Mouse (Mus musculus): ENCODE results near the gene Kcnmb2. TPM values are rescaled to one million over a fixed set of nuclear protein-coding genes. Genes with fewer than 3 reads are reported as not detected.

The Kcnmb2 gene
- polyA plus RNA-seq, 1 experiment from 2014 or later, result 0.42 TPM

GRCm38 (mm10) chr3:32063312-32063711 lies 161.0 kb downstream of the Kcnmb2 start:
- Histone ChIP-seq H3K27ac (ENCODE audit: low read depth, low read length) (no peak overlapping the region), H3K4me2 (no peak overlapping the region), H3K4me3 (ENCODE audit: low read depth, low read length) (no peak overlapping the region), H3K36me3 (ENCODE audit: control insufficient read depth, insufficient read depth, low read length) (no peaks in the 10 kb centered on the region), H3K27me3 (ENCODE audit: control insufficient read depth, insufficient read depth, low read length) (no peaks in the 10 kb centered on the region), H3K9me3 (replicated peaks; ENCODE audit: control insufficient read depth, low read length) (no peaks in the 10 kb centered on the region), H3K4me1 (ENCODE audit: control insufficient read depth, insufficient read depth, low read length) (peaks cover 6% of the 10 kb centered on the region; the same call in 1 of the 2 replicates), H3K9ac (ENCODE audit: low read depth, low read length) (no peak overlapping the region)
- 81% methylated on average over 3 of the region's 3 CpGs for WGBS (ENCODE audit: insufficient replicate concordance)
- no peak for ATAC-seq (replicated peaks; ENCODE audit: insufficient number of reproducible peaks, low FRiP score, low TSS enrichment)

DNA sequence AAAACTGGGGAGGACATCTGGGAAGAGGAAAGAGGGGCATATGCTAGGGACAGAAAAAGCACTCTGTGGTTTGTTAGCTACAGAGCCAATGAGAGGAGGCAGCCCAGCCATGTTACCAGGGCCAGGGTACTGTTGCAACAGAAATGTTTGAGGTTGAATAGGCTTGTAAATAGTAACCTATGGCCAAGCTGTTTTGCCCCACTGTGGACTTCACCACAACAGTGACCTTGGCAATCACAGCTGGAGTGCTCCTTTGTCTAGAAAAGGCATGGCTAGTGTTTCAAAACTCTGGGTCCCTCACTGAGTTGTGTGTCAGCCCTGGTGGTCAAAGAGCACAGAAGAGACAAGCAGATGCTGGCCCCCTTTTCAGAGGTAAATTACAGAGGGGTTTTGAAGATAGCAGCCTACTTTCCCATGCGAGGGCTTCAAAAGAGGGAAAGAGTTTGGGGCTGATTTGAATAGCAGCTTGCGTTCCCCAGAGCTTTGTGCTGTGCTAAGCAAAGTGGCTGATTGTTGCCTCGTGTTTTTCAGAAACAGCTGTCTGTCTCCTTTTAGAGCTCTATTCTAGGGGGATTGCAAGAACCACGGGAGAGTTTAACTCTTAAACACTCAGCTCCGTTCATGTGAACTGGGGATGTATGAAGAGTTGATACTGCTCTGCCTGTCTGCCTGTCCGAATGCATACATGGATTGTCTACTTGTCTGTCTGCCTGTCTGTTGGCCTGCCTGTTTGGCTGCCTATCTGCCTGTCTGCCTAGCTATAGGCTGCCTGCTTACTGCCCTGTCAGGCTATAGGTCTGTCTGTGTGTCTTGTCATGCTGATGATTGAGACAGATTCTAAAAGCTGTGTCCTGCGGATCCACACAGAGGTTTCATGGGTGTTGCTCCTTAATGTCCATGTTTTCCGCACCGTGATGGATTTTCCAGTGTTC lies 165.0 kb downstream of the Kcnmb2 start:
- Histone ChIP-seq H3K9me3 (replicated peaks; ENCODE audit: control insufficient read depth, low read length) (no peaks in the 10 kb centered on the region), H3K4me3 (ENCODE audit: low read depth, low read length) (no peak overlapping the region), H3K36me3 (ENCODE audit: control insufficient read depth, insufficient read depth, low read length) (no peaks in the 10 kb centered on the region), H3K27ac (ENCODE audit: low read depth, low read length) (no peak overlapping the region), H3K4me2 (no peak overlapping the region), H3K4me1 (ENCODE audit: control insufficient read depth, insufficient read depth, low read length) (no peaks in the 10 kb centered on the region), H3K9ac (ENCODE audit: low read depth, low read length) (no peak overlapping the region), H3K27me3 (ENCODE audit: control insufficient read depth, insufficient read depth, low read length) (no peaks in the 10 kb centered on the region)
- no peak for ATAC-seq (replicated peaks; ENCODE audit: insufficient number of reproducible peaks, low FRiP score, low TSS enrichment)
- 53% methylated on average over 9 of the region's 9 CpGs for WGBS (ENCODE audit: insufficient replicate concordance)

DNA sequence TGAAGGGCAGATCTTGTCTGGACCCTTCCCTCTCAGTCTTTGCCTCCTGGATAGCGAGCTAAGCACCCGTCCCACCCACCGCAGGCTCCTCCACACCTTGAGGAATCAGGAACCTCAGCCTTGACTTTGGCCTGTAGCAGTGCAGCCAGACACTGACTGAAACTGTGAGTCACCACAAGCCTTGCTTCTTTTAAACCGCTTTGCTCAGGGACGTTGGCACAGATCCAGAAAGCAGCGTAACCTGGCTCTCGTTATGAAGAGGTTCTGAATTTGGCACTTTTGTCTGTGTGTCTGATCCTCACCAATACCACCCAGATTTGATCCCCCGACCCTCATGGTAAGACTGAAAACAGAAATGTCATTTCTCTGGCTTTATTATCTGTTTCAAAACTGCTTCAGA lies 171.6 kb downstream of the Kcnmb2 start:
- Histone ChIP-seq H3K9ac (ENCODE audit: low read depth, low read length) (no peak overlapping the region), H3K36me3 (ENCODE audit: control insufficient read depth, insufficient read depth, low read length) (no peaks in the 10 kb centered on the region), H3K4me2 (no peak overlapping the region), H3K4me1 (ENCODE audit: control insufficient read depth, insufficient read depth, low read length) (no peaks in the 10 kb centered on the region), H3K9me3 (replicated peaks; ENCODE audit: control insufficient read depth, low read length) (no peaks in the 10 kb centered on the region), H3K27ac (ENCODE audit: low read depth, low read length) (no peak overlapping the region), H3K27me3 (ENCODE audit: control insufficient read depth, insufficient read depth, low read length) (no peaks in the 10 kb centered on the region), H3K4me3 (ENCODE audit: low read depth, low read length) (no peak overlapping the region)
- WGBS (ENCODE audit: insufficient replicate concordance), result 60% methylated on average over 8 of the region's 8 CpGs
- ATAC-seq (replicated peaks; ENCODE audit: insufficient number of reproducible peaks, low FRiP score, low TSS enrichment), result no peak

DNA sequence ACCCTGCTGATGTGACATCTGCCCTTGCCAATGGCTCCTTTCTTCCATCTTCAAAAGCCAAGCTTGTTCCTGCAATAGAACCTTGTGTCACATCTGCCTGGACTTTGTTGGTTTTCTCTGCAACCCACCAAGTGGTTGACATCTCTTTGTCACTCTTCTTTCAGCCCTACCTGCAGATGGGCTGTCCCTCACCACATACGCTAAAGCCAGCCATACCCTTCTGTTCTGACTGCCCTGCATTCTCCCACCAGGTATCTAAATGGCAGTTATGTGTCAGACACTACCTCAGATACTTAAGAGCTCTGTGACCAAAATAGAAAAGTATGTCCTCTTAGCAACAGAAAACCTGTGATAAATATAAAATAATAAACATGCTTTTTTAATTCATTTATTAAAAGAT lies 186.5 kb downstream of the Kcnmb2 start:
- no peaks in the 10 kb centered on the region for H3K27me3 ChIP-seq (ENCODE audit: control insufficient read depth, insufficient read depth, low read length)
- no peak overlapping the region for H3K9ac ChIP-seq (ENCODE audit: low read depth, low read length)
- H3K36me3 ChIP-seq (ENCODE audit: control insufficient read depth, insufficient read depth, low read length), result no peaks in the 10 kb centered on the region
- no peak for ATAC-seq (replicated peaks; ENCODE audit: insufficient number of reproducible peaks, low FRiP score, low TSS enrichment)
- H3K4me2 ChIP-seq, result no peak overlapping the region
- 79% methylated on average over 1 of the region's 1 CpGs for WGBS (ENCODE audit: insufficient replicate concordance)
- H3K4me1 ChIP-seq (ENCODE audit: control insufficient read depth, insufficient read depth, low read length), result no peaks in the 10 kb centered on the region
- H3K27ac ChIP-seq (ENCODE audit: low read depth, low read length), result no peak overlapping the region
- no peak overlapping the region for H3K4me3 ChIP-seq (ENCODE audit: low read depth, low read length)
- no peaks in the 10 kb centered on the region for H3K9me3 ChIP-seq (replicated peaks; ENCODE audit: control insufficient read depth, low read length)

GRCm38 (mm10) chr3:32101391-32101790 lies 199.1 kb downstream of the Kcnmb2 start:
- H3K4me2 ChIP-seq, result no peak overlapping the region
- no peaks in the 10 kb centered on the region for H3K36me3 ChIP-seq (ENCODE audit: control insufficient read depth, insufficient read depth, low read length)
- H3K9me3 ChIP-seq (replicated peaks; ENCODE audit: control insufficient read depth, low read length), result no peaks in the 10 kb centered on the region
- H3K27me3 ChIP-seq (ENCODE audit: control insufficient read depth, insufficient read depth, low read length), result no peaks in the 10 kb centered on the region
- H3K9ac ChIP-seq (ENCODE audit: low read depth, low read length), result no peak overlapping the region
- 83% methylated on average over 10 of the region's 10 CpGs for WGBS (ENCODE audit: insufficient replicate concordance)
- H3K4me3 ChIP-seq (ENCODE audit: low read depth, low read length), result no peak overlapping the region
- no peak overlapping the region for H3K27ac ChIP-seq (ENCODE audit: low read depth, low read length)
- no peaks in the 10 kb centered on the region for H3K4me1 ChIP-seq (ENCODE audit: control insufficient read depth, insufficient read depth, low read length)
- ATAC-seq (replicated peaks; ENCODE audit: insufficient number of reproducible peaks, low FRiP score, low TSS enrichment), result no peak

DNA sequence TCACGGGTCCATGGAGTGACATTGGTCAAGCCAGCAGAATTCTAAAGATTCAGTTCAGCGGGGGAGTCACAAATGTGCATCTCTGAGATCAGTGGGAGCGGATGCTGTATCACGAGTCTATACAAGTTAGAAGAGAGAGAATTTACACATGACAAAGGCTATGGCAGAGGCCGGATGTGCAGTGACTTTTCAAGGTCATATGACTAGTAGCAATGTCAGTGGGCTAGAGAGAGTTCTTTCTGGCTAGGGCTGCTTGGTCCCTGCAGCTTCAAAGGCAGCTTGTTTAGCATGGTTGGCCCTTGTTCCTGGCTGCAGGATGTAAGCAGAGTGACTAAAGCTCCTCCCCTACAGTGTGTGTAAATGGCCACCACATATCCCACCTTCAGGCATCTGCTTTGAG lies 217.5 kb downstream of the Kcnmb2 start:
- no peaks in the 10 kb centered on the region for H3K27me3 ChIP-seq (ENCODE audit: control insufficient read depth, insufficient read depth, low read length)
- H3K9ac ChIP-seq (ENCODE audit: low read depth, low read length), result no peak overlapping the region
- H3K27ac ChIP-seq (ENCODE audit: low read depth, low read length), result no peak overlapping the region
- H3K4me3 ChIP-seq (ENCODE audit: low read depth, low read length), result no peak overlapping the region
- WGBS (ENCODE audit: insufficient replicate concordance), result 79% methylated on average over 5 of the region's 5 CpGs
- no peaks in the 10 kb centered on the region for H3K4me1 ChIP-seq (ENCODE audit: control insufficient read depth, insufficient read depth, low read length)
- no peaks in the 10 kb centered on the region for H3K9me3 ChIP-seq (replicated peaks; ENCODE audit: control insufficient read depth, low read length)
- no peaks in the 10 kb centered on the region for H3K36me3 ChIP-seq (ENCODE audit: control insufficient read depth, insufficient read depth, low read length)
- no peak overlapping the region for H3K4me2 ChIP-seq
- no peak for ATAC-seq (replicated peaks; ENCODE audit: insufficient number of reproducible peaks, low FRiP score, low TSS enrichment)

- H3K4me2 ChIP-seq, result no peak overlapping the region
- H3K27ac ChIP-seq (ENCODE audit: low read depth, low read length), result no peak overlapping the region
- no peaks in the 10 kb centered on the region for H3K4me1 ChIP-seq (ENCODE audit: control insufficient read depth, insufficient read depth, low read length)
- H3K9ac ChIP-seq (ENCODE audit: low read depth, low read length), result no peak overlapping the region
- ATAC-seq (replicated peaks; ENCODE audit: insufficient number of reproducible peaks, low FRiP score, low TSS enrichment), result no peak
- no peaks in the 10 kb centered on the region for H3K9me3 ChIP-seq (replicated peaks; ENCODE audit: control insufficient read depth, low read length)
- H3K36me3 ChIP-seq (ENCODE audit: control insufficient read depth, insufficient read depth, low read length), result no peaks in the 10 kb centered on the region
- no peaks in the 10 kb centered on the region for H3K27me3 ChIP-seq (ENCODE audit: control insufficient read depth, insufficient read depth, low read length)
- H3K4me3 ChIP-seq (ENCODE audit: low read depth, low read length), result no peak overlapping the region
- WGBS (ENCODE audit: insufficient replicate concordance), result 66% methylated on average over 3 of the region's 3 CpGs
These were observed 219.4 kb downstream of the Kcnmb2 start for GRCm38 (mm10) chr3:32121731-32122130.

GRCm38 (mm10) chr3:32125431-32125830 lies 223.1 kb downstream of the Kcnmb2 start:
- H3K4me3 ChIP-seq (ENCODE audit: low read depth, low read length), result no peak overlapping the region
- no peak overlapping the region for H3K27ac ChIP-seq (ENCODE audit: low read depth, low read length)
- ATAC-seq (replicated peaks; ENCODE audit: insufficient number of reproducible peaks, low FRiP score, low TSS enrichment), result no peak
- H3K36me3 ChIP-seq (ENCODE audit: control insufficient read depth, insufficient read depth, low read length), result no peaks in the 10 kb centered on the region
- H3K27me3 ChIP-seq (ENCODE audit: control insufficient read depth, insufficient read depth, low read length), result no peaks in the 10 kb centered on the region
- no peaks in the 10 kb centered on the region for H3K9me3 ChIP-seq (replicated peaks; ENCODE audit: control insufficient read depth, low read length)
- no peak overlapping the region for H3K9ac ChIP-seq (ENCODE audit: low read depth, low read length)
- 61% methylated on average over 4 of the region's 4 CpGs for WGBS (ENCODE audit: insufficient replicate concordance)
- H3K4me1 ChIP-seq (ENCODE audit: control insufficient read depth, insufficient read depth, low read length), result no peaks in the 10 kb centered on the region
- no peak overlapping the region for H3K4me2 ChIP-seq

DNA sequence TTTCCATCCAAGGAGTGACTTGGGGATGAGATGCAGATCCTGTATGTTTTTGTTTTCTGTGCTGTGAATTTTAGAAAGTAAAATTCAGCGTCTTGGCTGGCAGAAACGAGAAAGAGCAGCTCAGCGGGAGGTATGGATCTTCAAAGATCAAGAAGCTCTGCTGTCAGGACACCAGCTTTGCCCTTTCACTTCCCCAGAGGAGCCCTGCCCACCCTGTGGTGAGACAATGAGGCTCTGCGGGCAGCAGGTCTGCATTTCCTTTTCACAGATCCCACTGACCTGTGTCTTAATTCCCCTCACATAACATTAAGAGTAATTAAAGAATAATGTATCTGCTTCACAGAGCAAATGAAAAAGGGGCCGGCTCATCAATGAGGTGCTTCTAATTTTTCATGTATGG lies 226.1 kb downstream of the Kcnmb2 start:
- H3K27me3 ChIP-seq (ENCODE audit: control insufficient read depth, insufficient read depth, low read length), result no peaks in the 10 kb centered on the region
- ATAC-seq (replicated peaks; ENCODE audit: insufficient number of reproducible peaks, low FRiP score, low TSS enrichment), result no peak
- H3K9me3 ChIP-seq (replicated peaks; ENCODE audit: control insufficient read depth, low read length), result no peaks in the 10 kb centered on the region
- H3K4me3 ChIP-seq (ENCODE audit: low read depth, low read length), result no peak overlapping the region
- H3K4me2 ChIP-seq, result no peak overlapping the region
- H3K27ac ChIP-seq (ENCODE audit: low read depth, low read length), result no peak overlapping the region
- no peaks in the 10 kb centered on the region for H3K36me3 ChIP-seq (ENCODE audit: control insufficient read depth, insufficient read depth, low read length)
- H3K9ac ChIP-seq (ENCODE audit: low read depth, low read length), result no peak overlapping the region
- WGBS (ENCODE audit: insufficient replicate concordance), result 8% methylated on average over 5 of the region's 5 CpGs
- H3K4me1 ChIP-seq (ENCODE audit: control insufficient read depth, insufficient read depth, low read length), result no peaks in the 10 kb centered on the region

Measured in heart, embryonic 11.5 days (tissue).